Mouse (Mus musculus) embryo, embryonic 10.5 days (tissue): ENCODE measurements at regions not wholly inside any gene's neighbourhood (a gene's known extent, or its start where the extent isn't known, plus 50 kb on each side); places are given as distances from the start of the nearest gene placed in this dataset.

Experiments used
- DNase-seq: peaks from one replicate; pipeline ENCODE4 v3.0.0-alpha.2; 2015; ENCODE audit warnings: low spot score

- peak; percentile 17 for DNase-seq
Measured at GRCm38 (mm10) chr2:117724066-117724465, 381.3 kb upstream of the Rasgrp1 start.

GRCm38 (mm10) chr2:117731253-117731652 lies 380.4 kb upstream of the Thbs1 start:
- no peak for DNase-seq

GRCm38 (mm10) chr2:117742413-117742812 lies 369.3 kb upstream of the Thbs1 start:
- no peak for DNase-seq

GRCm38 (mm10) chr2:117743901-117744300 lies 367.8 kb upstream of the Thbs1 start:
- DNase-seq: no peak

- DNase-seq: no peak
Measured at GRCm38 (mm10) chr2:117745767-117746166, 365.9 kb upstream of the Thbs1 start.

GRCm38 (mm10) chr2:117747136-117747535 lies 364.5 kb upstream of the Thbs1 start:
- no peak for DNase-seq

- DNase-seq: no peak
Measured at GRCm38 (mm10) chr2:117748892-117749291, 362.8 kb upstream of the Thbs1 start.

GRCm38 (mm10) chr2:117759491-117760013 lies 352.1 kb upstream of the Thbs1 start:
- no peak for DNase-seq

- no peak for DNase-seq
Measured at GRCm38 (mm10) chr2:117763631-117764030, 348.0 kb upstream of the Thbs1 start.

GRCm38 (mm10) chr2:117765572-117765971 lies 346.1 kb upstream of the Thbs1 start:
- DNase-seq: peak; percentile 10

- no peak for DNase-seq
Measured at GRCm38 (mm10) chr2:117766450-117766849, 345.2 kb upstream of the Thbs1 start.

GRCm38 (mm10) chr2:117769402-117770114 lies 342.1 kb upstream of the Thbs1 start:
- DNase-seq: no peak

- no peak for DNase-seq
Measured at GRCm38 (mm10) chr2:117770115-117770485, 341.6 kb upstream of the Thbs1 start.

- no peak for DNase-seq
Measured at GRCm38 (mm10) chr2:117780287-117780686, 331.4 kb upstream of the Thbs1 start.

GRCm38 (mm10) chr2:117780816-117781215 lies 330.9 kb upstream of the Thbs1 start:
- DNase-seq: no peak

- no peak for DNase-seq
Measured at GRCm38 (mm10) chr2:117787321-117787720, 324.4 kb upstream of the Thbs1 start.

- DNase-seq: peak; percentile 10
Measured at GRCm38 (mm10) chr2:117794285-117794684, 317.4 kb upstream of the Thbs1 start.

GRCm38 (mm10) chr2:117801946-117802600 lies 309.6 kb upstream of the Thbs1 start:
- DNase-seq: no peak

- DNase-seq: no peak
Measured at GRCm38 (mm10) chr2:117802686-117803085, 309.0 kb upstream of the Thbs1 start.

- DNase-seq: no peak
Measured at GRCm38 (mm10) chr2:117804686-117805085, 307.0 kb upstream of the Thbs1 start.

GRCm38 (mm10) chr2:117807121-117807520 lies 304.6 kb upstream of the Thbs1 start:
- no peak for DNase-seq

GRCm38 (mm10) chr2:117811506-117811905 lies 300.2 kb upstream of the Thbs1 start:
- DNase-seq: no peak

GRCm38 (mm10) chr2:117811931-117812330 lies 299.7 kb upstream of the Thbs1 start:
- DNase-seq: no peak
